Mouse (Mus musculus): ENCODE measurements at regions not wholly inside any gene's neighbourhood (a gene's known extent, or its start where the extent isn't known, plus 50 kb on each side); places are given as distances from the start of the nearest gene placed in this dataset.

DNA sequence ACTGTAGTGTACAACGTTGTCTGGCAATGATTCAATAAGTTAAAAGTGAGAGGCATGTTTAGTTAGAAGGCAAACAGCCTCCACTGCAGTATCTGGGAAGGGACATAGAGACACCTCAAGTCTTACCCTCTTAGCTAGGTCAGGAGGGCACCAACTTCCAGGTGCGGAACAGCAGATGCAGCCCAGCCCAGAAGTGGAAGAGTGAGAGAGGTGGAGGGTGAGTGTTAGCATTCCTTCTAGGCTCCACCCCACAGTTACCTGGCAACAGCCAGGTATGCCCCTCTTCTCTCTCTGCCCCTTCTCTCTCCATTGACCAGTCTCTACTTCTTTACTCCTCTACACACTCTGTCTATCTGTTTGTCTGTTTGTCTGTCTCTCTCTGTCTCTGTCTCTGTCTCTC lies 80.1 kb downstream of the Irx2 start:
- in situ Hi-C loops (cut with MboI; ENCODE audit: low pct_ligation_motif_present, low pct_unique_long_range_greater_than_20kb, low sequenced_read_pairs) (no loop called here), dilution Hi-C loops (cut with MboI; ENCODE audit: extremely low pct_ligation_motif_present, extremely low pct_unique_long_range_greater_than_20kb, low sequenced_read_pairs) (no loop called here)
- H3K27ac ChIP-seq (ENCODE audit: insufficient read depth, low read depth) = no peak overlapping the region
- no peaks in the 10 kb centered on the region for H3K36me3 ChIP-seq (replicated peaks in 1 of 2; ENCODE audit: control insufficient read depth in 1 of 2, insufficient read depth in 1 of 2, low read length in 1 of 2)
- no peaks in the 10 kb centered on the region for H3K27me3 ChIP-seq (replicated peaks)
- H3K9ac ChIP-seq (ENCODE audit: insufficient read depth, low read depth) = no peak overlapping the region
- no peak for DNase-seq (ENCODE audit: extremely low read depth)
- no peak overlapping the region for H3K4me2 ChIP-seq (ENCODE audit: insufficient read depth, low read depth, poor library complexity, severe bottlenecking)
- peaks cover 76% of the 10 kb centered on the region for H3K9me3 ChIP-seq (replicated peaks; ENCODE audit: low read length)
- no peaks in the 10 kb centered on the region for H3K4me1 ChIP-seq (ENCODE audit: control insufficient read depth in 1 of 2, insufficient read depth in 2 of 2)
- H3K79me2 ChIP-seq (replicated peaks; ENCODE audit: control insufficient read depth, extremely low read depth, insufficient read depth, poor library complexity, severe bottlenecking) = no peaks in the 10 kb centered on the region
- no peak overlapping the region for H3K4me3 ChIP-seq (replicated peaks in 1 of 3; ENCODE audit: low read depth in 2 of 3, low read length in 2 of 3, poor library complexity in 1 of 3)
- TF ChIP-seq E2F4 (IDR thresholded peaks at IDR 0.05; ENCODE audit: insufficient replicate concordance, low read depth, low read length) (no peak), MEF2A (IDR thresholded peaks at IDR 0.05; ENCODE audit: borderline replicate concordance, low read depth, low read length) (no peak), ELF1 (IDR thresholded peaks at IDR 0.05; ENCODE audit: low read depth, low read length) (no peak), TBP (conservative IDR thresholded peaks at IDR 0.05; ENCODE audit: low read depth, low read length) (no peak), ZMIZ1 (IDR thresholded peaks at IDR 0.05; ENCODE audit: low read depth, low read length) (no peak), CHD1 (IDR thresholded peaks at IDR 0.05; ENCODE audit: low read depth, low read length) (no peak), MYC (IDR thresholded peaks at IDR 0.05; ENCODE audit: low read depth, low read length) (no peak), USF1 (IDR thresholded peaks at IDR 0.05; ENCODE audit: low read depth, low read length) (no peak), MAX (IDR thresholded peaks at IDR 0.05; ENCODE audit: low read length) (no peak), RCOR1 (conservative IDR thresholded peaks at IDR 0.05; ENCODE audit: low read depth, low read length) (no peak), ZC3H11A (IDR thresholded peaks at IDR 0.05; ENCODE audit: low read depth, low read length) (no peak), IRF4 (IDR thresholded peaks at IDR 0.05; ENCODE audit: low read depth, low read length) (no peak), RAD21 (IDR thresholded peaks at IDR 0.05; ENCODE audit: low read depth, low read length) (no peak), UBTF (IDR thresholded peaks at IDR 0.05; ENCODE audit: low read depth, low read length) (no peak), POLR2A (IDR thresholded peaks at IDR 0.05; ENCODE audit: low read depth, low read length) (no peak), BHLHE40 (IDR thresholded peaks at IDR 0.05; ENCODE audit: low read depth, low read length) (no peak), CHD2 (IDR thresholded peaks at IDR 0.05; ENCODE audit: low read length) (no peak), ZKSCAN1 (IDR thresholded peaks at IDR 0.05; ENCODE audit: borderline replicate concordance, low read depth, low read length) (no peak), NELFE (IDR thresholded peaks at IDR 0.05; ENCODE audit: low read depth, low read length) (no peak)

DNA sequence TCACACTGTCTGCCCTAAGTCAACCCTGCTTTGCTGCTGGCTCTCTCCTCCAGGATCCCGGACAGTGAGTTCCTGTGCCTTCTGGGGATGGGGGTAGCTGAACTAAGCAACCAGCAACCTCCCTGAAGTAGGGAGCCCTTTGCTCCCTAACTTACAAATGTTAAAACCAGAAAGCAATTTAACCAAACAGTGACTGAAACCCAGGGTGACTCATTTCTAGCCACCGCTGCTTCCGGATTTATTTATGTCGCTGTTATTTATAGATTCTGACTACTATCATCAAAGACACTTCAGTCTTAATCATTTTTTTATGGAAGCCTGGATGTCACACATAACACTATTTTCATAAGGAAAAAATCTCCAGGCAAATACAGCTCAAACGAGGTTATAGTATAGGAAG lies 81.4 kb downstream of the Irx2 start:
- Histone ChIP-seq H3K27me3 (replicated peaks) (no peaks in the 10 kb centered on the region), H3K4me2 (ENCODE audit: insufficient read depth, low read depth, poor library complexity, severe bottlenecking) (no peak overlapping the region), H3K79me2 (replicated peaks; ENCODE audit: control insufficient read depth, extremely low read depth, insufficient read depth, poor library complexity, severe bottlenecking) (no peaks in the 10 kb centered on the region), H3K4me3 (replicated peaks in 1 of 3; ENCODE audit: low read depth in 2 of 3, low read length in 2 of 3, poor library complexity in 1 of 3) (no peak overlapping the region), H3K9ac (ENCODE audit: insufficient read depth, low read depth) (no peak overlapping the region), H3K27ac (ENCODE audit: insufficient read depth, low read depth) (no peak overlapping the region), H3K4me1 (ENCODE audit: control insufficient read depth in 1 of 2, insufficient read depth in 2 of 2) (no peaks in the 10 kb centered on the region), H3K9me3 (replicated peaks; ENCODE audit: low read length) (peaks cover 82% of the 10 kb centered on the region), H3K36me3 (replicated peaks in 1 of 2; ENCODE audit: control insufficient read depth in 1 of 2, insufficient read depth in 1 of 2, low read length in 1 of 2) (no peaks in the 10 kb centered on the region)
- TF ChIP-seq MAX (IDR thresholded peaks at IDR 0.05; ENCODE audit: low read length) = no peak
- no peak for TF ChIP-seq MAFK (IDR thresholded peaks at IDR 0.05; ENCODE audit: insufficient replicate concordance, low read length)
- TF ChIP-seq SIN3A (IDR thresholded peaks at IDR 0.05; ENCODE audit: low read length) = no peak
- no peak for TF ChIP-seq E2F4 (IDR thresholded peaks at IDR 0.05; ENCODE audit: insufficient replicate concordance, low read depth, low read length)
- no peak for TF ChIP-seq ZNF384 (IDR thresholded peaks at IDR 0.05; ENCODE audit: low read depth, low read length)
- TF ChIP-seq CHD1 (IDR thresholded peaks at IDR 0.05; ENCODE audit: low read depth, low read length) = no peak
- no peak for TF ChIP-seq ELF1 (IDR thresholded peaks at IDR 0.05; ENCODE audit: low read depth, low read length)
- no peak for TF ChIP-seq MYC (IDR thresholded peaks at IDR 0.05; ENCODE audit: low read depth, low read length)
- TF ChIP-seq USF2 (conservative IDR thresholded peaks at IDR 0.05; ENCODE audit: low read depth, low read length) = no peak
- no peak for TF ChIP-seq POLR2A (IDR thresholded peaks at IDR 0.05; ENCODE audit: low read depth, low read length)
- no peak for TF ChIP-seq TBP (conservative IDR thresholded peaks at IDR 0.05; ENCODE audit: low read depth, low read length)
- TF ChIP-seq CTCF (conservative IDR thresholded peaks at IDR 0.05 in 1 of 2, IDR thresholded peaks at IDR 0.05 in 1 of 2; ENCODE audit: low read depth in 2 of 2, low read length in 2 of 2) = no peak
- no peak for TF ChIP-seq MEF2A (IDR thresholded peaks at IDR 0.05; ENCODE audit: borderline replicate concordance, low read depth, low read length)
- no peak for TF ChIP-seq SMC3 (IDR thresholded peaks at IDR 0.05; ENCODE audit: low read depth, low read length)
- no peak for TF ChIP-seq HCFC1 (IDR thresholded peaks at IDR 0.05; ENCODE audit: low read depth, low read length)
- TF ChIP-seq KAT2A (IDR thresholded peaks at IDR 0.05; ENCODE audit: insufficient replicate concordance, low read length) = no peak
- TF ChIP-seq GABPA (IDR thresholded peaks at IDR 0.05; ENCODE audit: insufficient replicate concordance, low read depth, low read length) = no peak
- TF ChIP-seq IRF4 (IDR thresholded peaks at IDR 0.05; ENCODE audit: low read depth, low read length) = no peak
- in situ Hi-C loops (cut with MboI; ENCODE audit: low pct_ligation_motif_present, low pct_unique_long_range_greater_than_20kb, low sequenced_read_pairs) (no loop called here), dilution Hi-C loops (cut with MboI; ENCODE audit: extremely low pct_ligation_motif_present, extremely low pct_unique_long_range_greater_than_20kb, low sequenced_read_pairs) (no loop called here)
- no peak for DNase-seq (ENCODE audit: extremely low read depth)

Data from CH12.LX (cell line).